Mouse (Mus musculus) right cerebral cortex, adult 2 months (tissue): ENCODE results near the gene C730034F03Rik.
"Not testable (repeated sequence)": the region's sequence is repeated elsewhere in the genome, so short reads cannot be mapped to it uniquely, and the experiment has no call there.

Experiments
- DNase-seq, 2 experiments: peaks; one replicate each; pipeline ENCODE4 v3.0.0; 2021 to 2022; ENCODE audit warnings: low spot score in 2 of 2

C730034F03Rik gene

GRCm38 (mm10) chr15:89429352-89430221, at the start of gene C730034F03Rik, which contains the start of the genes Gm44502 and Chkb:
TSS of gene C730034F03Rik (plus strand) at chr15:89429589.
TSS of gene Gm44502 (minus strand) at chr15:89429696.
TSS of gene Chkb (minus strand) at chr15:89429908.
- DNase-seq: peak; percentile 95 to 99

- no peak for DNase-seq
These were observed 44.8 kb upstream of the C730034F03Rik start, which contains the start of gene Klhdc7b for GRCm38 (mm10) chr15:89384617-89385016. TSS of gene Klhdc7b (plus strand) at chr15:89384917.

GRCm38 (mm10) chr15:89387127-89387526, 42.3 kb upstream of the C730034F03Rik start:
- DNase-seq: no peak

- DNase-seq: no peak
These were observed 39.3 kb upstream of the C730034F03Rik start for GRCm38 (mm10) chr15:89390081-89390480.

GRCm38 (mm10) chr15:89396883-89397282, 32.5 kb upstream of the C730034F03Rik start:
- no peak for DNase-seq

GRCm38 (mm10) chr15:89398146-89398545, 31.2 kb upstream of the C730034F03Rik start:
- no peak for DNase-seq

- DNase-seq: no peak
These were observed 29.7 kb upstream of the C730034F03Rik start for GRCm38 (mm10) chr15:89399716-89400115.

- DNase-seq: no peak
These were observed 26.9 kb upstream of the C730034F03Rik start for GRCm38 (mm10) chr15:89402471-89402870.

- DNase-seq: no peak
These were observed 24.4 kb upstream of the C730034F03Rik start for GRCm38 (mm10) chr15:89404831-89405623.

GRCm38 (mm10) chr15:89406691-89407090, 22.7 kb upstream of the C730034F03Rik start:
- no peak for DNase-seq

GRCm38 (mm10) chr15:89410118-89410517, 19.3 kb upstream of the C730034F03Rik start, which contains the start of gene Syce3:
TSS of gene Syce3 (minus strand) at chr15:89410503.
- no peak for DNase-seq

- no peak for DNase-seq
These were observed 14.1 kb upstream of the C730034F03Rik start for GRCm38 (mm10) chr15:89415282-89415681.

- DNase-seq: no peak
These were observed 7.5 kb upstream of the C730034F03Rik start for GRCm38 (mm10) chr15:89421938-89422337.

GRCm38 (mm10) chr15:89424621-89425020, 4.8 kb upstream of the C730034F03Rik start:
- no peak for DNase-seq

GRCm38 (mm10) chr15:89425711-89426121, 3.7 kb upstream of the C730034F03Rik start, which contains the start of gene Cpt1b:
TSS of gene Cpt1b (minus strand) at chr15:89425863.
- DNase-seq: no peak

GRCm38 (mm10) chr15:89426716-89427115, 2.7 kb upstream of the C730034F03Rik start:
- DNase-seq: no peak

- no peak for DNase-seq
These were observed 1.1 kb upstream of the C730034F03Rik start for GRCm38 (mm10) chr15:89428136-89428790.

GRCm38 (mm10) chr15:89428821-89429351, 503 bp upstream of the C730034F03Rik start:
- no peak for DNase-seq

GRCm38 (mm10) chr15:89430341-89430740, 952 bp downstream of the C730034F03Rik start:
- DNase-seq: no peak

GRCm38 (mm10) chr15:89430771-89431170, 1.4 kb downstream of the C730034F03Rik start:
- DNase-seq: not testable (repeated sequence)

- no peak for DNase-seq
These were observed 1.9 kb downstream of the C730034F03Rik start for GRCm38 (mm10) chr15:89431271-89431670.
